Mouse (Mus musculus): ENCODE results near the gene Tcl1b1. TPM values are rescaled to one million over a fixed set of nuclear protein-coding genes. Genes with fewer than 3 reads are reported as not detected.
"Not testable (repeated sequence)": the region's sequence is repeated elsewhere in the genome, so short reads cannot be mapped to it uniquely, and the experiment has no call there.

The Tcl1b1 gene
- not detected for total RNA-seq (2021)
- long read RNA-seq, result 0 reads

- no peak for DNase-seq (ENCODE audit: low spot score in 2 of 2)
Measured at GRCm38 (mm10) chr12:105159390-105159789, at the start of gene Tcl1b1. Tcl1b1 (plus strand) TSS chr12:105159690.

- DNase-seq (ENCODE audit: low spot score in 2 of 2), result no peak
Measured at GRCm38 (mm10) chr12:105109812-105110211, 49.7 kb upstream of the Tcl1b1 start.

GRCm38 (mm10) chr12:105112321-105112988 is 47.0 kb upstream of the Tcl1b1 start:
- DNase-seq (ENCODE audit: low spot score in 2 of 2), result no peak

GRCm38 (mm10) chr12:105116648-105117047 is 42.8 kb upstream of the Tcl1b1 start:
- no peak for DNase-seq (ENCODE audit: low spot score in 2 of 2)

- DNase-seq (ENCODE audit: low spot score in 2 of 2), result no peak
Measured at GRCm38 (mm10) chr12:105125362-105125761, 34.1 kb upstream of the Tcl1b1 start.

- no peak for DNase-seq (ENCODE audit: low spot score in 2 of 2)
Measured at GRCm38 (mm10) chr12:105126516-105126915, 33.0 kb upstream of the Tcl1b1 start.

- DNase-seq (ENCODE audit: low spot score in 2 of 2), result no peak
Measured at GRCm38 (mm10) chr12:105127607-105128006, 31.9 kb upstream of the Tcl1b1 start.

- not testable (repeated sequence) for DNase-seq (ENCODE audit: low spot score in 2 of 2)
Measured at GRCm38 (mm10) chr12:105129494-105130205, 29.8 kb upstream of the Tcl1b1 start.

- not testable (repeated sequence) for DNase-seq (ENCODE audit: low spot score in 2 of 2)
Measured at GRCm38 (mm10) chr12:105134167-105134566, 25.3 kb upstream of the Tcl1b1 start.

GRCm38 (mm10) chr12:105134826-105135225 is 24.7 kb upstream of the Tcl1b1 start:
- DNase-seq (ENCODE audit: low spot score in 2 of 2), result not testable (repeated sequence)

GRCm38 (mm10) chr12:105137729-105138128 is 21.8 kb upstream of the Tcl1b1 start:
- DNase-seq (ENCODE audit: low spot score in 2 of 2), result not testable (repeated sequence)

- DNase-seq (ENCODE audit: low spot score in 2 of 2), result no peak
Measured at GRCm38 (mm10) chr12:105143096-105143495, 16.4 kb upstream of the Tcl1b1 start.

GRCm38 (mm10) chr12:105144928-105145327 is 14.6 kb upstream of the Tcl1b1 start:
- DNase-seq (ENCODE audit: low spot score in 2 of 2), result not testable (repeated sequence)

GRCm38 (mm10) chr12:105145714-105146113 is 13.8 kb upstream of the Tcl1b1 start, which contains the start of gene Tcl1b2:
Tcl1b2 (plus strand) TSS chr12:105146014.
- DNase-seq (ENCODE audit: low spot score in 2 of 2), result no peak

GRCm38 (mm10) chr12:105155286-105155685 is 4.2 kb upstream of the Tcl1b1 start:
- DNase-seq (ENCODE audit: low spot score in 2 of 2), result peak in 1 of 2 experiments; percentile 9

GRCm38 (mm10) chr12:105158842-105159241 is 648 bp upstream of the Tcl1b1 start:
- no peak for DNase-seq (ENCODE audit: low spot score in 2 of 2)

- DNase-seq (ENCODE audit: low spot score in 2 of 2), result no peak
Measured at GRCm38 (mm10) chr12:105166734-105167133, 7.2 kb downstream of the Tcl1b1 start.

- DNase-seq (ENCODE audit: low spot score in 2 of 2), result no peak
Measured at GRCm38 (mm10) chr12:105173366-105173765, 13.9 kb downstream of the Tcl1b1 start.

- peak; percentile 61 to 66 for DNase-seq (ENCODE audit: low spot score in 2 of 2)
Measured at GRCm38 (mm10) chr12:105174318-105174717, 14.8 kb downstream of the Tcl1b1 start.

- DNase-seq (ENCODE audit: low spot score in 2 of 2), result not testable (repeated sequence)
Measured at GRCm38 (mm10) chr12:105176044-105176443, 16.6 kb downstream of the Tcl1b1 start, which contains the start of gene Tcl1b5. Tcl1b5 (plus strand) TSS chr12:105176344.

- DNase-seq (ENCODE audit: low spot score in 2 of 2), result not testable (repeated sequence)
Measured at GRCm38 (mm10) chr12:105181040-105181644, 21.7 kb downstream of the Tcl1b1 start.

GRCm38 (mm10) chr12:105188980-105189379 is 29.5 kb downstream of the Tcl1b1 start:
- DNase-seq (ENCODE audit: low spot score in 2 of 2), result peak in 1 of 2 experiments; percentile 13
